Mouse (Mus musculus): ENCODE data around the gene Slc6a11. TPM values are rescaled to one million over a fixed set of nuclear protein-coding genes. Genes with fewer than 3 reads are reported as not detected.

Gene Slc6a11
- total and polyA plus RNA-seq, 2 experiments from 2014 or later, result not detected

GRCm38 (mm10) chr6:114216741-114217414 is 85.8 kb downstream of the Slc6a11 start:
- ATAC-seq (ENCODE audit: insufficient read depth, low read depth) (no peak), DNase-seq (ENCODE audit: low spot score) (no peak)
- no peak overlapping the region for H3K27ac ChIP-seq (ENCODE audit: low read depth)
- H3K9me3 ChIP-seq (replicated peaks; ENCODE audit: control insufficient read depth, low read length), result no peaks in the 10 kb centered on the region
- TF ChIP-seq EP300 (IDR thresholded peaks at IDR 0.05; ENCODE audit: low read depth), result no peak
- no peak for TF ChIP-seq CTCF (IDR thresholded peaks at IDR 0.05; ENCODE audit: low read depth)
- no peaks in the 10 kb centered on the region for H3K36me3 ChIP-seq (replicated peaks; ENCODE audit: control insufficient read depth, insufficient read depth, low read length)
- no peak overlapping the region for H3K9ac ChIP-seq (replicated peaks; ENCODE audit: low read depth, low read length)
- H3K4me1 ChIP-seq (ENCODE audit: control insufficient read depth, insufficient read depth), result no peaks in the 10 kb centered on the region
- H3K4me3 ChIP-seq (ENCODE audit: low read depth, low read length), result no peak overlapping the region
- H3K4me2 ChIP-seq (ENCODE audit: low read depth, low read length), result no peak overlapping the region
- H3K27me3 ChIP-seq (ENCODE audit: control insufficient read depth, insufficient read depth, low read length), result no peaks in the 10 kb centered on the region
- WGBS, result 60% methylated on average over 13 of the region's 13 CpGs

GRCm38 (mm10) chr6:114224399-114224798 is 93.4 kb downstream of the Slc6a11 start:
- peak; percentile 10 for DNase-seq (ENCODE audit: low spot score)

GRCm38 (mm10) chr6:114227378-114227777 is 96.3 kb downstream of the Slc6a11 start:
- Histone ChIP-seq H3K9me3 (replicated peaks; ENCODE audit: control insufficient read depth, low read length) (no peaks in the 10 kb centered on the region), H3K9ac (replicated peaks; ENCODE audit: low read depth, low read length) (no peak overlapping the region), H3K4me1 (ENCODE audit: control insufficient read depth, insufficient read depth) (no peaks in the 10 kb centered on the region), H3K27me3 (ENCODE audit: control insufficient read depth, insufficient read depth, low read length) (no peaks in the 10 kb centered on the region), H3K27ac (ENCODE audit: low read depth) (no peak overlapping the region), H3K4me2 (ENCODE audit: low read depth, low read length) (no peak overlapping the region), H3K4me3 (ENCODE audit: low read depth, low read length) (no peak overlapping the region), H3K36me3 (replicated peaks; ENCODE audit: control insufficient read depth, insufficient read depth, low read length) (no peaks in the 10 kb centered on the region)
- TF ChIP-seq CTCF (IDR thresholded peaks at IDR 0.05; ENCODE audit: low read depth), result no peak
- no peak for TF ChIP-seq EP300 (IDR thresholded peaks at IDR 0.05; ENCODE audit: low read depth)
- 2% methylated on average over 2 of the region's 2 CpGs for WGBS
- DNase-seq (ENCODE audit: low spot score) (no peak), ATAC-seq (ENCODE audit: insufficient read depth, low read depth) (no peak)

More at GRCm38 (mm10) chr6:114224399-114224798, 93.4 kb downstream of the Slc6a11 start:
- no peak for ATAC-seq (ENCODE audit: insufficient read depth, low read depth)
- Histone ChIP-seq H3K27ac (ENCODE audit: low read depth) (no peak overlapping the region), H3K4me1 (ENCODE audit: control insufficient read depth, insufficient read depth) (no peaks in the 10 kb centered on the region), H3K27me3 (ENCODE audit: control insufficient read depth, insufficient read depth, low read length) (no peaks in the 10 kb centered on the region), H3K4me2 (ENCODE audit: low read depth, low read length) (no peak overlapping the region), H3K9me3 (replicated peaks; ENCODE audit: control insufficient read depth, low read length) (no peaks in the 10 kb centered on the region), H3K4me3 (ENCODE audit: low read depth, low read length) (no peak overlapping the region), H3K36me3 (replicated peaks; ENCODE audit: control insufficient read depth, insufficient read depth, low read length) (no peaks in the 10 kb centered on the region), H3K9ac (replicated peaks; ENCODE audit: low read depth, low read length) (no peak overlapping the region)
- no peak for TF ChIP-seq EP300 (IDR thresholded peaks at IDR 0.05; ENCODE audit: low read depth)
- peak; percentile 49 for TF ChIP-seq CTCF (IDR thresholded peaks at IDR 0.05; ENCODE audit: low read depth)
- WGBS, result 11% methylated on average over 4 of the region's 4 CpGs

- H3K9ac ChIP-seq (replicated peaks; ENCODE audit: low read depth, low read length), result no peak overlapping the region
- H3K36me3 ChIP-seq (replicated peaks; ENCODE audit: control insufficient read depth, insufficient read depth, low read length), result no peaks in the 10 kb centered on the region
- no peaks in the 10 kb centered on the region for H3K27me3 ChIP-seq (ENCODE audit: control insufficient read depth, insufficient read depth, low read length)
- ATAC-seq (ENCODE audit: insufficient read depth, low read depth), result no peak
- no peaks in the 10 kb centered on the region for H3K4me1 ChIP-seq (ENCODE audit: control insufficient read depth, insufficient read depth)
- DNase-seq (ENCODE audit: low spot score), result no peak
- 57% methylated on average over 3 of the region's 3 CpGs for WGBS
- H3K27ac ChIP-seq (ENCODE audit: low read depth), result no peak overlapping the region
- no peak overlapping the region for H3K4me2 ChIP-seq (ENCODE audit: low read depth, low read length)
- H3K9me3 ChIP-seq (replicated peaks; ENCODE audit: control insufficient read depth, low read length), result no peaks in the 10 kb centered on the region
- TF ChIP-seq CTCF (IDR thresholded peaks at IDR 0.05; ENCODE audit: low read depth) (no peak), EP300 (IDR thresholded peaks at IDR 0.05; ENCODE audit: low read depth) (no peak)
- no peak overlapping the region for H3K4me3 ChIP-seq (ENCODE audit: low read depth, low read length)
Measured at GRCm38 (mm10) chr6:114228196-114228595, 97.2 kb downstream of the Slc6a11 start.

GRCm38 (mm10) chr6:114238892-114239644 is 108.0 kb downstream of the Slc6a11 start:
- no peak overlapping the region for H3K27ac ChIP-seq (ENCODE audit: low read depth)
- no peak overlapping the region for H3K9ac ChIP-seq (replicated peaks; ENCODE audit: low read depth, low read length)
- ATAC-seq (ENCODE audit: insufficient read depth, low read depth) (no peak), DNase-seq (ENCODE audit: low spot score) (no peak)
- WGBS, result 32% methylated on average over 6 of the region's 6 CpGs
- no peaks in the 10 kb centered on the region for H3K27me3 ChIP-seq (ENCODE audit: control insufficient read depth, insufficient read depth, low read length)
- no peaks in the 10 kb centered on the region for H3K4me1 ChIP-seq (ENCODE audit: control insufficient read depth, insufficient read depth)
- no peak overlapping the region for H3K4me3 ChIP-seq (ENCODE audit: low read depth, low read length)
- H3K9me3 ChIP-seq (replicated peaks; ENCODE audit: control insufficient read depth, low read length), result no peaks in the 10 kb centered on the region
- no peaks in the 10 kb centered on the region for H3K36me3 ChIP-seq (replicated peaks; ENCODE audit: control insufficient read depth, insufficient read depth, low read length)
- H3K4me2 ChIP-seq (ENCODE audit: low read depth, low read length), result no peak overlapping the region
- TF ChIP-seq CTCF (IDR thresholded peaks at IDR 0.05; ENCODE audit: low read depth), result no peak
- no peak for TF ChIP-seq EP300 (IDR thresholded peaks at IDR 0.05; ENCODE audit: low read depth)
